Mouse (Mus musculus) olfactory bulb, adult 2 months (tissue): ENCODE measurements around the gene Acacb. TPM values are rescaled to one million over a fixed set of nuclear protein-coding genes. Genes with fewer than 3 reads are reported as not detected.

Experiments used
- H3K27ac ChIP-seq: fragments of 200-500 bp; 2 replicates; pipeline ENCODE4 v1.5.1; 2012; ENCODE audit warnings: low read depth, low read length; ENCODE audit not compliant: insufficient read depth
- H3K4me1 ChIP-seq: fragments of 200-500 bp; 2 replicates; pipeline ENCODE4 v1.6.1; 2012; ENCODE audit warnings: low read length; ENCODE audit not compliant: control insufficient read depth, insufficient read depth
- H3K4me3 ChIP-seq: fragments of 200-500 bp; 2 replicates; pipeline ENCODE4 v1.5.1; 2012; ENCODE audit warnings: mild to moderate bottlenecking, low read depth, low read length, moderate library complexity; ENCODE audit not compliant: insufficient read depth
- CTCF ChIP-seq: fragments of 200-500 bp; IDR thresholded peaks from 2 replicates; pipeline ENCODE4 v1.5.1; 2012; ENCODE audit warnings: low read depth, mild to moderate bottlenecking, low read length, moderate library complexity; ENCODE audit not compliant: insufficient read depth
- POLR2A ChIP-seq: fragments of 200-500 bp; IDR thresholded peaks from 2 replicates; pipeline ENCODE4 v1.6.1; 2012; ENCODE audit warnings: mild to moderate bottlenecking, low read depth, low read length, moderate library complexity; ENCODE audit not compliant: insufficient read depth
- WGBS: fragments of 180-500 bp; shearing (Covaris S2); methylation state at CpG from one replicate; pipeline ENCODE4 v1.1.7; 2018; 5-methylcytosine and 5-hydroxymethylcytosine counted together
- polyA plus RNA-seq: library from polyadenylated mRNA; stranded (reverse); fragments of >200 nt; gene quantifications from 2 replicates; pipeline ENCODE4 v1.2.4, GENCODE M21; 2012; ENCODE audit warnings: low replicate concordance; ENCODE audit not compliant: missing spikeins, insufficient read depth, insufficient read length

Gene Acacb
- not detected in 2 replicates for polyA plus RNA-seq

DNA sequence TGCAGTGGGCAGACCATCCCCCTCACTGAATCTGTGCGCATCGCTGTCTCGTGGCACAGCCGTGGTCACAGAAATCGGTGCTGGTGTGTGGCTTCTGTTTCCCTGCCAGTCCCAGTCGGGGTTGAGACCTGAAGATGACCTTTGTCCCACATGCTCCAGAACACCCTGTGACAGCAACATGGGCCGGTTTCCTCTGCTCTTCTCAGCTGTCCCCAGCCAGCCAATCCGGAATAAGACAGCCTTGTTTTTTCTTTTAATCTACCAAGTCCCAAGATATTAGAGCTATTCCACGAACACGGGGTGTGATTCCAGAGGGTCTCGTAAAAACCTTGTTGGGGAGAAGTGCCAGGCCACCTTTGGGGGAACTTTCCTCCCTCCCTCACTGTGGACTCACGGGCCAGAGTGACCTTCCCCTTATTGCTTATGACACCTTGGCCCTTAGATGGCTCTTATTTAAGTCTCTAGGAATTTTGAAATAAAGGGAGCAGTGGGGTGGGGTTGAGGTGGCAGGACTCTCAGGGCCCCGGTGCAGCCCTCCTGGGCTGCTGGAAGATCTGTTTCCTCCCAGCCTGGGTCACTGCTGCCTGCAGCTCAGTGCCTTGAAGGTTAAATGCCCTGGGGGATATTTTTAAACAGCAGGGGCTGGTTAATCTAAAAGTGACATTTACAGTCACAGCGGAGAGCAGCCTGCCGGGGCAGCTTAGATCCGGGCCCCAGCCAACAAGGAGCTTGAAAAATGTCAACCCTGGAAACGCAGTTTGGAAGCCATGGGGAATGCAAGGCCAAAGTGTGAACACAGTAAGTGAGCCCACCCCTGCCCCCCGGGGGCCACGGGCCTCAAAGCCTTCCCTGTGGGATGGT is at the start of gene Acacb:
Gene Acacb, plus strand, starts transcription at position 508 of the 861 bp plus-strand sequence.
- H3K27ac ChIP-seq = no peak within 1 kb of the TSS
- 63% methylated on average over 19 of the region's 19 CpGs for WGBS
- TF ChIP-seq CTCF (no peak), POLR2A (no peak)
- peaks cover 10% of the 10 kb centered on the region for H3K4me1 ChIP-seq
- no peak within 1 kb of the TSS for H3K4me3 ChIP-seq

DNA sequence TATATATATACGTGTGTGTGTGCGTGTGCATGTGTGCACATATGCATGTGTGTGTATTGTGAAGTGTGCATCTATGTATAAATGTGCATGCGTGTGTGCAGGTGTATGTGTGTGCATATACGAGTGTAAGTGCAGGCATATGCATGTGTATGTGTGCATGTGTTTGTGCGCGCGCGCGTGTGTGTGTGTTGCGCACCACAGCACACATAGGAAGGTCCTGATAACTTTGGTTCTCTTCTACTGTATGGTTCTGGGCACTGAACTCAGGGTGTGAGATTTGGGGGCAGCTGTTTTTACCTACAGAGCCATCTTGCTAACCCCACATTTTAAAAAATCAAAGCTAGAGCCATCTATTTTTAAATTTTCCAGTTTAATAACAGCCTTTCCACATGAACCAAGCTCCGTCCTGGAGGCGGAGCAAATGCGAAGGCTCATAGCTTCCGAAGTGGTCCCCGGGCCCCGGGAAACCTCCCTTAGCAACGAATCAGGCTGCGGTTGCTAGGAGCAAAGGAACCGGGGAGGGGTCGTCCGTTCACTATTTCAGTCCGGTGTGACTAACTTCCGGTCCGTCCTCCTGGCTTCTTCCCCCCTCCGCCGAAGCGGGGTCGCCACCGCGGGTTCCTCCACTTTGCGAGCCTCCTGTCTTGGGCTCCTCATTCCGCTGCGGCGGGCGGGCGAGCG is 46.5 kb upstream of the Acacb start:
- peak; percentile 53 for TF ChIP-seq POLR2A
- TF ChIP-seq CTCF = no peak
- 5% methylated on average over 37 of the region's 37 CpGs for WGBS
- Histone ChIP-seq H3K4me3 (peak overlapping the region; percentile 96), H3K27ac (peak overlapping the region; percentile 84), H3K4me1 (peaks cover 17% of the 10 kb centered on the region)

DNA sequence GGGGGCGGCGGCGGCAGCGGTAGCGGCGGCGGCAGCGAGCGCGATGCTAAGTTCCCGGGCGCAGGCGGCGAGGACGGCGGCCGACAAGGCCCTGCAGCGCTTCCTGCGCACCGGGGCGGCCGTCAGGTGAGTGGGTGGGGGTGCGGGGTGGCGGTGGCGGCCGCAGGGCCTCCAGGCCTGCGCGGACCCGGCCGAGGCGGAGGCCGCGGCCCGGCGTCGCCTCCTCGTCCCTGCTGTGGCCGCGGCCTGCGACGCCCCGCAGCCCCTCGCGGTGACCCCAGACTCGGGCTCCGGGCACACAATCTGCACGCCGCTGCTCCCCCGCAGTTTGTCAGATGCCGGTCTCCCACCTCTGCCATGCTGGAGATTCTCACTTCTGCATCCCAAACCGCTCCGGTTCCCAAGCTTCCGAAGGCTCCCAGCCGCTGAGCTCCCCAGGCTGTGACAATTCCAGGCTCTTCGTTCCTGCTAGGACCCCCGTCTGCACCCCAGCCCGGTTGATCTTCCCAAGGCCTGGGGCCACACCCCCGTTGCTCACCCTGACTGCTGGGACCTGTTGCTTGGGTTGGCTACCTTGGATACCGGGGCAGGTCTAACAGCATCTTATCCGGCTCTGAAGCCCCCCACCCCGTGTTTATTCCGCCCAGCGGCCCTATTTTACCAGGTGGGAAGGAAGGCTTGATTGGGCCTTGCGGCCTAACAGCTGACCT is 45.8 kb upstream of the Acacb start:
- peak overlapping the region; percentile 96 for H3K4me3 ChIP-seq
- no peak overlapping the region for H3K27ac ChIP-seq
- TF ChIP-seq CTCF = no peak
- TF ChIP-seq POLR2A = no peak
- peaks cover 17% of the 10 kb centered on the region for H3K4me1 ChIP-seq
- 2% methylated on average over 62 of the region's 64 CpGs for WGBS

DNA sequence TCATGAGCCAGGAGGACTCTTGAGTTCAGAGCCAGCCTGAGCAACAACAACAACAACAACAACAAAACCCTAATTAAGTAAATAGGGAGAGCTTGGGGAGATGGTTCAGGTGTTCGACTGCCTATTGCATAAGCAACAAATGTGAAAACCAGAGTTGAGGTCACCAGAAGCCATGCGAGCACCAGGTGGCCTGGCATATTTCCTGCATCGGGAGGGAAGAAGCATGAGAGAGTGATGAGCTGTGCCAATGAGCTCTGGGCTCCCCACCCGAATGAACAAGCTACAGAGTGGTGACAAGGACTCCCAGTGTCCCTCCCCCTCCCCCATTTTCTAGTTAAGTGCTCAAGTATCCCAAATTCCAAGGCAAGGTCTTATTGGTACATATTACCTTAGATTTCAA is 44.5 kb upstream of the Acacb start:
- H3K4me3 ChIP-seq = no peak overlapping the region
- TF ChIP-seq CTCF = no peak
- TF ChIP-seq POLR2A = no peak
- H3K4me1 ChIP-seq = peaks cover 17% of the 10 kb centered on the region
- H3K27ac ChIP-seq = no peak overlapping the region
- 69% methylated on average over 4 of the region's 4 CpGs for WGBS

DNA sequence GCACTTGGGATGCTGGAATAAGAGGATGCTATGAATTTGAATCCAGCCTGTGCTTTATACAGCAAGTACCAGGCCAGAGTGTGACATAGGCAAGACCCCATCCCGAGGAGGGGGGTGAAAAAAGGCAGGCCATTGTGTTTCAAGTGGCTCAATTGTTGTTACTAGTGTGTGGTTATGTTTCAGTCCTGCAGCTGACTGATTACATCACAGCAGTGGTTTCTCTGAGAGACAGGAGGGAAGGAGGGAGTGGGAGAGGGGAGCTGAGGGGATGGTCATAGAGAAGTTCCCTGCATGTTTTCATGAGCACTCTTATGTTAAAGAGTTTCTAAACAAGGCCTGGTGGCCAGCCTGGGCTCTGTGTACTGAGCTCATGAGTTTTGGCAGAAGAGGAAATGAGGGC is 43.5 kb upstream of the Acacb start:
- WGBS = 79% methylated on average over 1 of the region's 1 CpGs
- no peak for TF ChIP-seq CTCF
- no peak for TF ChIP-seq POLR2A
- peaks cover 17% of the 10 kb centered on the region for H3K4me1 ChIP-seq
- H3K4me3 ChIP-seq = no peak overlapping the region
- H3K27ac ChIP-seq = no peak overlapping the region

DNA sequence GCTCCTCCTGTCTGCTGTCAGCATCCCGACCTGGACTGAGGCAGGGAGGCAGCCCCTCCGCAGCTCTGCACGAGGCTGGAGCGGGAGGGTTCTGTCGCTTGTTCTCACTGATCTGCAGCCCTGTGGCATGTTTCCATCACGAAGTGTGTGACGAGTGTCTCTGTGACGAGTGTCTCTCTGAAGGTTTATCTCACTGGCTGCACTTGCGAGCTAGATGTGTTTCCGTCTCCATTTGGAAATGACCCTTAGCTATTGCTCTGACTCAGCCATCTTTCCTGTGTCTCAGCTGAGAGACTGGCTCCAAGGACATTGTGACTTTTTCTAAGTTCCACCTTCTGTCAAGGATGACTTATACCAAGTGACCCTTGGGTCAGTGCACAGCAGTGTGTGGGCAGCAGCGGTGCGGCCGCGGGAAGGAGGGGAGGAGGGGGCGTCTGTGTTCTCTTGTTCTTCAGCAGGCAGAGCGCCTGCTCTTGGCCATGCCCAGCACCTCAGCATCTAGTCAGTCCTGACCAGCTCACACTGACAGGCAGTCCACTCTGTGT is 39.9 kb upstream of the Acacb start:
- Histone ChIP-seq H3K4me1 (peaks cover 11% of the 10 kb centered on the region; the same call in 1 of the 2 replicates), H3K4me3 (no peak overlapping the region), H3K27ac (no peak overlapping the region)
- TF ChIP-seq CTCF (no peak), POLR2A (no peak)
- 92% methylated on average over 16 of the region's 16 CpGs for WGBS

DNA sequence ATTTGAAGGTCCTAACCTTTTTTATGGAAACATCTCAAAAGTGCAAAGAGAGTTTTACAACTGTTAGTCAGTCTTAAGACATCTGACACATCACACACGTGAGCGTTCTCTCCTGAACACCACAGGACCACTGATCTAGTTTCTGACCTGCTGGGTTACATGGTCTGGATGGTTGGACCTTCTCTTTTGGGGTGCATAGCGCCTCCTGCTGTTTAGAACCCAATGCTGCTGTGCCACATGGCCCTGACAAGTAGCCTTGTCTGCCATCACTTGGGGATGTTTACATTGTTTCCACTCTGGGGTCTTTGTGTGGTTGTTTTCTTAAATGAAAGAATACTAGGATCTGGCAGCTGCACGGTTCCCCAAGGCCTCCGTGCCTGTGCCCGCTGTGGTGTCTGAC is 33.0 kb upstream of the Acacb start:
- TF ChIP-seq CTCF = no peak
- 82% methylated on average over 6 of the region's 6 CpGs for WGBS
- Histone ChIP-seq H3K4me1 (no peaks in the 10 kb centered on the region), H3K4me3 (no peak overlapping the region), H3K27ac (no peak overlapping the region)

DNA sequence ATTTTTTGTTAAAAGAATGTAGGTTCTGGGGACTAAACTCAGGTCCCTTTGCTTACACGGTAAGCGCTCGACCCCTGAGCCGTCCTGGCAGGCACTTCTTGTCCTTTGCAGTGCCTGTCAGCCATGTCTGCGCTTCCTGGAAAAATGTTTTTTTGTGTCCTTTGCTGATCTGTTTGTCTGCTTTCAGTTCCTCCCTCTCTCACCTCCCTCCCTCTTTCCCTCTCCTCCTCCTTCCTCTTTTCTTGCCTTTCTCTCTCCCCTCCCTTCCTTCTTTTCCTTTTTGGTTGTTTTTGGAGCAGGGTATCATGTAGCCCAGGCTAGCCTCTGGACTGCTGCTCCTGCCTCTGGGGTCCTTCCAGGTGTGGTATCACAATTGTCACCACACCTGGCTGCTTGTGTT is 31.3 kb upstream of the Acacb start:
- 84% methylated on average over 5 of the region's 5 CpGs for WGBS
- Histone ChIP-seq H3K27ac (no peak overlapping the region), H3K4me3 (no peak overlapping the region), H3K4me1 (no peaks in the 10 kb centered on the region)
- TF ChIP-seq CTCF (no peak), POLR2A (no peak)
